Comparison of ENCODE assay signal across 28 mouse cellular contexts in the genomic region with DNA sequence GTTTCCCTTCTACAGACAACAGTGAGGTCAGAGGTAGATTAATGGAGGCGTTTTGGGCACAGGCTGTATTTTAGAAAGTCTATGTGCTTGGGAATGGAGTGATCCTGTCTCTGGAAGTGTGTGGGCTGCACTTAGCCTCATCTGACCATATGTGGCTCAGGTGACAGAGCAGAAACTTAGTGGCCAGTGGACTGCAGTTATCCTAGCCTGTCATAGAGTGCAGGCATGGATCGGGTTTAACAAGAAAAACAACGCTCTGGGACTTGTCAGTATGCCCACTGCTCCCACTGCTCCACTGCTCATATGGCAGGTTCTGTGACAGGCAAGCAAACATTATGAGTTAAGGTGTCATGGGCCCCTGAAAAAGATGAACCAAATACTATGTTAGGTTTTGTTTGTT.
"Had no signal": no experiment of that assay in that cellular context is flagged by ENCODE, and none has a peak within 500 bp of the region (broad histone marks: within the 10 kb centered on the region; RNA-seq: fewer than 3 reads in every experiment).

No protein-coding gene starts in this region.

- ATAC-seq: hindbrain, embryonic 16.5 days; inflammation-experienced regulatory T-cells, adult 6 months; intestine, embryonic 15.5 days; intestine, postnatal 0 days; liver, postnatal 0 days had no signal

- H3K27ac ChIP-seq: gastrocnemius, adult 2 months; heart, adult 2 months; heart, embryonic 13.5 days; heart, embryonic 15.5 days; hindbrain, embryonic 10.5 days; hindbrain, embryonic 12.5 days; hindbrain, embryonic 14.5 days; intestine, embryonic 15.5 days; limb, embryonic 10.5 days; limb, embryonic 12.5 days; liver, embryonic 13.5 days; liver, embryonic 15.5 days had no signal

- H3K4me1 ChIP-seq: heart, embryonic 13.5 days; heart, embryonic 15.5 days; intestine, embryonic 15.5 days; liver, embryonic 13.5 days; liver, embryonic 15.5 days had no signal

- H3K9me3 ChIP-seq: heart, embryonic 15.5 days; hindbrain, embryonic 10.5 days; hindbrain, embryonic 12.5 days; intestine, embryonic 15.5 days; limb, embryonic 10.5 days; liver, embryonic 13.5 days; liver, embryonic 15.5 days had no signal

- H3K36me3 ChIP-seq: heart, embryonic 13.5 days; heart, embryonic 15.5 days; hindbrain, embryonic 10.5 days; hindbrain, embryonic 12.5 days; intestine, embryonic 15.5 days; limb, embryonic 10.5 days; limb, embryonic 12.5 days; liver, embryonic 13.5 days; liver, embryonic 15.5 days had no signal

- H3K4me3 ChIP-seq: gastrocnemius, adult 2 months; heart, adult 2 months; heart, embryonic 13.5 days; heart, embryonic 15.5 days; hindbrain, embryonic 10.5 days; hindbrain, embryonic 12.5 days; intestine, embryonic 15.5 days; left cerebral cortex, adult 2 months; limb, embryonic 10.5 days; limb, embryonic 12.5 days; liver, embryonic 13.5 days; liver, embryonic 15.5 days had no signal

- H3K27me3 ChIP-seq: heart, embryonic 15.5 days; hindbrain, embryonic 12.5 days; intestine, embryonic 15.5 days; limb, embryonic 12.5 days; liver, embryonic 13.5 days; liver, embryonic 15.5 days had no signal

- H3K4me2 ChIP-seq: heart, embryonic 11.5 days; heart, embryonic 13.5 days; heart, embryonic 15.5 days; hindbrain, embryonic 12.5 days; hindbrain, embryonic 14.5 days; intestine, embryonic 15.5 days; limb, embryonic 12.5 days; liver, embryonic 11.5 days; liver, embryonic 13.5 days; liver, embryonic 15.5 days had no signal

- H3K9ac ChIP-seq: heart, embryonic 13.5 days; heart, embryonic 15.5 days; hindbrain, embryonic 12.5 days; hindbrain, embryonic 14.5 days; intestine, embryonic 15.5 days; limb, embryonic 12.5 days; liver, embryonic 13.5 days; liver, embryonic 15.5 days; liver, postnatal 0 days had no signal

- DNase-seq: gastrocnemius, adult 2 months; gastrocnemius, postnatal 10 days; gastrocnemius, postnatal 25 days; heart, adult 2 months; heart, postnatal 14 days; heart, postnatal 4 days; kidney, adult 2 months; kidney, postnatal 14 days; kidney, postnatal 36 days; liver; liver, embryonic 13.5 days; liver, postnatal 0 days; lung, adult 2 months had no signal
